Mouse (Mus musculus) thymus, postnatal 10 days (tissue): ENCODE data around the gene Klhdc8b.

Experiments
- DNase-seq, 2 experiments: peaks; one replicate each; pipeline ENCODE4 v3.0.0; 2021; ENCODE audit warnings: low spot score in 2 of 2

The Klhdc8b gene

DNA sequence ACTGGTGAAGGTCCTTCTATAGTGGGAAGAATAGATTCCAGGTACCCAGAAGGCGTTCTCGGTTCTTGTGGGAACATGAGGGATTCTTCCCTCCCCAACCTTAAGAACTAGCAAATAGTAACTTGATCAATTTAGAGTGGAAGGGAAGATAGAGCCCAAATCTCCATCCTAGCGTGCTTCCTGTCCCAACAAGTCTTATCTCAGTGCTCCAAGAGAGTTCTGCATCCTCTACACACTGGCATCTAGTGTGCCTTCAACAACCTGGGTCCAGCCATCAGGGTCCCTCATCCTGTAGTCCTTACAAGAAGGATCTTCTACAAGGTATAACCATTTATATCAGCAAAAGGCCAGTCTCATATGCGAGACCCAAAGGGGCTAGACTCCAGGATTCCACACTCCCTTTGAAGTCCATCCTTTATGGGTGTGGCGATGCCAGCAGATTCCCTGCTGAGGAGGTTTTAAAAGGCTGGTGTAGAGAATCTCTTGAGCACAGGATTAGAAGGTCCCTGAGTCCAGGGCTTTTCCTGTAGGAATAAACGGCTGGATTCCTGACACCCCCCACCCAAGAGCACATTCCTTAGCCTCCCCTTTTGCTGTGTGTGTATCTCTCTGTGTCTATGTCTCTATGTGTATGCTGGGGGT, 9.7 kb downstream of the Klhdc8b start:
- no peak for DNase-seq

DNA sequence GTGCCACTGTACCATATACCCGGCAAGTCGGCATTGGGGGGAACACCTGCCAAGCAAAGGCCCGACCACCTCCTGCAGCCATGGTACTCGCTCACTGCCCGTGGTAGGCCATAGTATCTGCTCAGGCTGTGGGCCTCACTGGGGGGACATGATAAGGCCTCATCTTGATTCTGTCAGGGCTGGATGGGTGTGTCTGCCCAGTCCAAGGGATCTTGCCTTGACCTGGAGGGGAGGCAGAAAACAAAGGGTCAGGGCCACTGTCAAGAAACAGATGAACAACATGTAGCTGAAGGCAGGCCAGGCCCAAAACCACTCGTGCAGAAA, 10.2 kb downstream of the Klhdc8b start:
- DNase-seq, result no peak

GRCm38 (mm10) chr9:108450292-108451169, 10.8 kb downstream of the Klhdc8b start:
- no peak for DNase-seq

GRCm38 (mm10) chr9:108449860-108450259, 11.5 kb downstream of the Klhdc8b start:
- DNase-seq, result no peak

- DNase-seq, result no peak
These were observed 16.3 kb downstream of the Klhdc8b start for GRCm38 (mm10) chr9:108445125-108445524.

DNA sequence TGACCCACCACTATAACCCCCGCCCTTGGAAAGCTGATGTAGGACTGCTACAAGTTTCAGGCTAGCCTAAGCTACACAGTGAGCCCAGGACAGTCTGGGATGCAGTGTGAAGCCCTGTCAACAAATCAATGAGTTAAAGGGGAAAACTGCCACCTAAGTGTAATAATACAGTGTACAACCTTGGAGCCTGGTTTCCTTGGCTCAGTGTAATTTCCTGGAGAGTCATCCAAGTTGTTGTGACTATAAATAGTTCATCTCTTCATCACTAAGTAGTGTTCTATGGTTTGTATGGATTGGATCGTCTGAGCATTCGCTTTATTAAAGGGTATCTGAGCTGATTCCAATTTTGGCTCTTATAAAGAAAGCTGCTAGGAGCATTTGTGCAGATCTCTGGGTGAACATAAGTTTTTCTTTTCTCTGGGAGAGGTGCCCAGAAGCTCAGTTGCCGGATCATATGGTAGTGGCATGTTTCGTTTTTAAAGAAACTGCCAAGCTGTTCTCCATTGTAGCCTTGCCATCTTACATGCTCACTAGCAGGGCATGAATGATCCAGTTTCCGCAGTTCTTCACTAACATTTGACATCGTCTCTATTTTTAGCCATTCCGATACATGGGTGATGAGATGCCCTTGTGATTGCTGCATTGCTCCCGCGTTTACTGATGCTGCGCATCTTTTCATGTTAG, 20.0 kb downstream of the Klhdc8b start:
- no peak for DNase-seq

DNA sequence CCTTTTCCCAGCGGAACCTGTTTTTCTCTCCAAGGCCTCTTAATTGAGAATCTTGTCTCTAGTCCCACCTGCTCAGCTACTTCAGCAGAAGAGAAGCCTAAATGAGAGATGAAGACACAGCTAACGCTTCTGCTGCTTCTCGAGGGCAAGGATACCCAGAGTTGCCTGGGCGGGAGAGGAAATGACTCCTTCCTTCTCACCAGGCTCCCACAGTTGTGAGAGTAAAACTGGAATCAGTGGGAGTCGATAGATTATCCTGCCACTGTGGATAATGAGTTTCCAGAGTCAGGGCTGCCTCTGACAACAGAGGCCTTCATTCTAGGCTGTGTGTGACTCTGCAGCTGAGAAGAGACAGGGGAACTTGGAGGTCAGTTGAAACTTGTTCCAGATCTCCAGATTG, 20.9 kb downstream of the Klhdc8b start:
- DNase-seq, result no peak

DNA sequence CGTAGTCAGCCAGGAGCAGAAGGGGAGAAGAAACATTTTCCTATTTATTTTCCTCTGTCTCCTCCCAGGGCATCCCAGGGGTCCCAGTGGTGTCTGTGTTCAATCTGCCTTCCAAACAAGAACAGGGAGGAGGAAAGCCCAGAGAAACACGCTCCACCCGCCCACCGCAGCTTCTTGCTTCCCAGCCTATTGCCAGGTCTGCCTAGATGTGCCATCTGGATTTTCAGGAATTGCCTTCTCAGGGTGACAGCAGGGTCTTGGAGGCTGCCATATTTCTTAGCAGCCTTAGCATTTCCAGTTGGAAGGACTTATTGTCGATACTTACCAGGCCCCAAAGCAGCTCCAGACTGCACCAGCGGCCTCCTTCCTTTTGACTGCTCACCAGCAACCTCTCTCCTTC, 22.2 kb downstream of the Klhdc8b start:
- no peak for DNase-seq

GRCm38 (mm10) chr9:108436182-108436581, 25.2 kb downstream of the Klhdc8b start, which contains the start of gene BC048562:
TSS of gene BC048562 (plus strand) at chr9:108436482.
- no peak for DNase-seq

GRCm38 (mm10) chr9:108431431-108432067, 29.8 kb downstream of the Klhdc8b start:
- DNase-seq, result no peak

DNA sequence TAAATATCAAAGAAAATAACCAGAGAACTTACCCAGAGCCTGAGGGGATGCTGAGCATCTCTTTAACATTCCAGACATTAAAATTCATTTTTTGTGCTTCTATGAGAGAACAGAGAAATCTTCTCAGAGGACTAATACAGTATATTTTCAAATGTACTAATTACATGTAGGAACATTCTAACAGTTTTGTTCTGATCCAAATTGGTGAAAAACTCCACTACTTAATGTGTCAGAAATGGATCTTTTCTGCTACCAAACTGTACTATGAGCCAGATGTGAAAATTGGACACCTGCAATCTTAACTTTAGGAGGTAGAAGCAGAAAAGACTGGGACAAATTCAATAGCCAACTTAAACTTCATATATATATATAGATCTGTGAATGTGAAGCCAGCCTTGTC, 33.0 kb downstream of the Klhdc8b start, which contains the start of gene Ccdc36:
TSS of gene Ccdc36 (minus strand) at position 101 of the 400 bp plus-strand sequence.
- DNase-seq, result no peak

DNA sequence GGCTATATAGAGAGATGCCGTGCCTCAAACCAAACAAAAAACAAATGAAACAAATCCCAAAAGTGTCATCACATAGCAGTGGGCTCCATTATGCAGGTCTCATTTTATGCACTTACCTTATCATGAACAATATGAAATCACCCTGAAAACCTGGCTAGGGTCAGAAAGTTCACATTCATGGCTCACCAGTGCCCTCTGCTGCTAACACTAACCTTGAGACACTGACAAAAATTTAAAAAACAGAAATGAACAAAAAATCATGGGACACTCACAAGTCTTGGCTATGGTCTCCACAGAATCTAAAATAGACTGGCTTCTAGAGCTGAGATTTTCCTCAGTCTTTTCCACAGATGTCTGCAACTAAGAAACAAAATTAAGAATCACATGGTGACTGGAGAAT, 49.2 kb downstream of the Klhdc8b start:
- peak in 1 of 2 experiments; percentile 22 for DNase-seq

GRCm38 (mm10) chr9:108411381-108411942, 49.9 kb downstream of the Klhdc8b start:
- DNase-seq, result no peak

DNA sequence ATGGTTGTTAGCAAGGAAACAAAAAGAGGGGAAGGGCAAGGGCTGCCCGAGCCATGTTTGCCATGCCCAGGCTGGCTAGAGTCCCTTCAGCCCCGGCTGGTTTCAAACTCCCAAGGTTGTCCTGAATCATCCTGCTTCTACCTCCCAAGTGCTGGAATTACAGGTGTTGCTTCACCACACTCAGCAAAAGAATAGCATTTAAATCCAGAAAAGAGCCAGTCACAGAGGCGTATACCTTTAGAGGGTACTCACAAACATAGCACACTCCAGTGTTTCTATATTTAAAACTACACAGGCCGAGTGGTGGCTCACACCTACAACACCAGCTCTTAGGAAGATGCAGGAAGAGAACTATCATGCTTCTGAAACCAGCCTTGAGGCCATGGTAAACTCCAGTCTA, 51.8 kb downstream of the Klhdc8b start:
- DNase-seq, result no peak

DNA sequence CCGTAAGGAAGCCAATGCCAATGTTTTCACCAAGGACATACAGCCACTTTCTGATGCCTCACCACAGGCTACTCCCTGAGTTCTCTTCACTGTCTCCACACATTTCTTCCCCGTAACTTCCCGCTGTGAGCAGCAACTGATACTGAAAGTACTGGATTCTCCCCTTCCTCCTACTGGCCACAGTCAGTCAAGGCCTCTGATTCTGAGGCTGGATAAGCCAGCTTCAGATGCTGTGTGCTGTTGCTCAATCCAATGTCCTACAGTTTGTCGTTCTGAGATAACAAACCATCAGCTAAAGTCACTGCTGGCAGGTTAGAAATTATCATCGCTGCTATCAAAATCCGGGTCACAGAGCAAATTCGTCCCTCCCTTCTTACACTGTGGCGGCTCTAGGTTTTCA, 56.9 kb downstream of the Klhdc8b start:
- DNase-seq, result no peak

GRCm38 (mm10) chr9:108403081-108403480, 58.3 kb downstream of the Klhdc8b start:
- DNase-seq, result no peak

GRCm38 (mm10) chr9:108401186-108401960, 60.0 kb downstream of the Klhdc8b start:
- DNase-seq, result no peak

GRCm38 (mm10) chr9:108398324-108398723, 63.1 kb downstream of the Klhdc8b start:
- no peak for DNase-seq
